Mouse (Mus musculus): Measurements from ENCODE around the gene Adamts12.

DNA sequence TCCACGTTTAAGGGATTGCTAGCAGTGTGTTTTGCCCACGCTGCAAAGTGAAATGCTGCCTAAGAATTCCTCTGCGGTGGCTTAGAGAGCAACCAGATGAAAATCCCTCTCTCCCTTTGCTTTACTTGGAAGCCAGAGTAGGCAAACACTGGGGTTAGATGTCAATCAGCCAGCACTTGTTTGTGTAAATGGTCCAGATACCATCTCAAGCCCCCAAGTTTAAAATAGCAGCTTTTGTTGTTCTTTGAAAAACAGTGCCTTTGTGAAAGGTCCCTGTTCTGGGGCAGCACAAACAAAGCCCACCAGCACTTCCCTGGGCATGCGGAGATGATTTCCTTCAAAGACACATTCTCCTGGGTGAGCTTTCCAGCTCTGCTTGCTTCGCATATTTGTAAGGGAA, 1.7 kb downstream of the Adamts12 start:
- no peak for TF ChIP-seq GATA1 (IDR thresholded peaks at IDR 0.05; ENCODE audit: borderline replicate concordance, low read length)
- TF ChIP-seq FLI1 (IDR thresholded peaks at IDR 0.05; ENCODE audit: low read length), result no peak

Measured in megakaryocyte, embryonic 14.5 days (primary cell).